Mouse (Mus musculus): ENCODE measurements around the gene Dchs1.

DNA sequence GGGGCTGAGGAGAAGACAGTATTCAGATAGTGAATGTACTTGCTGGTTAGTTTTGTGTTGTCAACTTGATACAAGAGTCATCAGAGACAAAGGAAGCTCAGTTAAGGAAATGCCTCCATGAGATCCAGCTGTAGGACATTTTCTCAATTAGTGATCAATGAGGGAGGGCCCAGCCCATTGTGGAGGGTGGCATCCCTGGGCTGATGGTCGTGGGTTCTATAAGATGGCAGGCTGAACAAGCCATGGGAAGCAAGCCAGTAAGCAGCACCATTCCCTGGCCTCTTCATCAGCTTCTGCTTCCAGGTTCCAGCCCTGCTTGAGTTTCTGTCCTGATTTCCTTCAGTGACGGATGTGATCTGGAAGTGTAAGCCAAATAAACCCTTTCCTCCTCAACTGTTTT is 39.7 kb downstream of the Dchs1 start:
- TF ChIP-seq CTCF (IDR thresholded peaks at IDR 0.05; ENCODE audit: borderline replicate concordance, insufficient read depth, low read length) (no peak), POLR2A (IDR thresholded peaks at IDR 0.05; ENCODE audit: low read depth, low read length) (no peak)

Data from embryonic fibroblast, embryonic 13.5 days (primary cell).